Mouse (Mus musculus) heart, postnatal 0 days (tissue): ENCODE measurements around the gene Enox1.

Source experiments
- CTCF ChIP-seq: IDR thresholded peaks from 2 replicates; pipeline ENCODE4 v1.5.1; 2016; ENCODE audit warnings: antibody characterized with exemption, control low read depth, low read depth
- EP300 ChIP-seq: IDR thresholded peaks from 2 replicates; pipeline ENCODE4 v1.6.1; 2016; ENCODE audit warnings: antibody characterized with exemption, low read depth

GRCm38 (mm10) chr14:77150556-77150955 lies 6.0 kb upstream of the Enox1 start:
- TF ChIP-seq CTCF (no peak), EP300 (no peak)
